Mouse (Mus musculus): ENCODE measurements around the gene Smap2.

GRCm38 (mm10) chr4:120924554-120925299 lies 92.3 kb downstream of the Smap2 start, which contains the start of gene Exo5:
- peak; percentile 56; the same call in 1 of the 2 replicates for TF ChIP-seq CTCF (IDR thresholded peaks at IDR 0.05; ENCODE audit: borderline replicate concordance, control insufficient read depth, extremely low read depth, insufficient read depth, low read length, poor library complexity)
- peak; percentile 95 for TF ChIP-seq POLR2A (IDR thresholded peaks at IDR 0.05; ENCODE audit: control insufficient read depth, extremely low read depth, insufficient read depth, low read length, poor library complexity)
